Mouse (Mus musculus): ENCODE data around the gene Pcnt.

- TF ChIP-seq MAX (IDR thresholded peaks at IDR 0.05; ENCODE audit: low read depth) (no peak), POLR2A (IDR thresholded peaks at IDR 0.05; ENCODE audit: insufficient read length, low read depth) (no peak), MYOD1 (IDR thresholded peaks at IDR 0.05; ENCODE audit: control insufficient read depth in 1 of 3, insufficient read length in 2 of 3, low read depth in 2 of 3) (no peak), USF1 (IDR thresholded peaks at IDR 0.05; ENCODE audit: low read depth) (no peak), POLR2AphosphoS2 (IDR thresholded peaks at IDR 0.05; ENCODE audit: insufficient read length, low read depth) (no peak), TCF12 (IDR thresholded peaks at IDR 0.05; ENCODE audit: insufficient read depth, poor library complexity, severe bottlenecking) (no peak), MYOG (IDR thresholded peaks at IDR 0.05; ENCODE audit: control insufficient read depth in 1 of 3, insufficient read depth in 1 of 3, insufficient read length in 2 of 3, low read depth in 2 of 3) (no peak)
Observed at GRCm38 (mm10) chr10:76455289-76455688, 12.7 kb upstream of the Pcnt start.

Measured in myocyte (in vitro differentiated cells).